Mouse (Mus musculus) heart, embryonic 16.5 days (tissue): ENCODE data around the gene Gm2431. TPM values are rescaled to one million over a fixed set of nuclear protein-coding genes. Genes with fewer than 3 reads are reported as not detected.
A peak's percentile ranks its signal among the peaks of the same experiment; 100 is the strongest.
"Not testable (repeated sequence)": the region's sequence is repeated elsewhere in the genome, so short reads cannot be mapped to it uniquely, and the experiment has no call there.

ENCODE experiments used
- ATAC-seq: fragments of 200-750 bp; cut with Nextera tagmentation; replicated peaks from 2 replicates; pipeline ENCODE4 v1.8.0; 2017; ENCODE audit warnings: moderate number of reproducible peaks; ENCODE audit not compliant: insufficient read depth, low FRiP score; ENCODE audit errors: extremely low read depth
- H3K27ac ChIP-seq: fragments of 300-500 bp; sonication (generic); 2 replicates; pipeline ENCODE4 v1.5.1; 2014; ENCODE audit warnings: mild to moderate bottlenecking, low read length, control low read depth, moderate library complexity
- H3K27me3 ChIP-seq: fragments of 300-500 bp; sonication (generic); 2 replicates; pipeline ENCODE4 v1.6.1; 2014; ENCODE audit warnings: low read length, mixed read lengths; ENCODE audit not compliant: control insufficient read depth, insufficient read depth
- H3K36me3 ChIP-seq: fragments of 300-500 bp; sonication (generic); 2 replicates; pipeline ENCODE4 v1.6.1; 2014; ENCODE audit not compliant: control insufficient read depth, insufficient read depth
- H3K4me1 ChIP-seq: fragments of 300-500 bp; sonication (generic); 2 replicates; pipeline ENCODE4 v1.6.1; 2014; ENCODE audit warnings: low read length, mixed read lengths; ENCODE audit not compliant: control insufficient read depth, insufficient read depth
- H3K4me2 ChIP-seq: fragments of 300-500 bp; sonication (generic); 2 replicates; pipeline ENCODE4 v1.6.1; 2014; ENCODE audit warnings: low read depth, mild to moderate bottlenecking, control low read depth, low read length
- H3K4me3 ChIP-seq: fragments of 300-500 bp; sonication (generic); 2 replicates; pipeline ENCODE4 v1.5.1; 2014; ENCODE audit warnings: mild to moderate bottlenecking, control low read depth, low read length
- H3K9ac ChIP-seq: fragments of 300-500 bp; sonication (generic); 2 replicates; pipeline ENCODE4 v1.6.1; 2014; ENCODE audit warnings: low read length, control low read depth
- H3K9me3 ChIP-seq: fragments of 300-500 bp; sonication (generic); replicated peaks from 2 replicates; pipeline ENCODE4 v1.6.1; 2016; ENCODE audit warnings: low read length; ENCODE audit not compliant: control insufficient read depth
- WGBS: fragments of 180-500 bp; shearing (Covaris S2); extraction: QIAGEN DNeasy Blood & Tissue Kit; methylation state at CpG from one replicate; pipeline ENCODE4 v1.1.7; 2014; 5-methylcytosine and 5-hydroxymethylcytosine counted together
- polyA plus RNA-seq: library from polyadenylated mRNA; unstranded; fragments of >200 nt; fragmentation: Nextera tagmentation; extraction: Ambion mirVana; gene quantifications from 2 replicates; pipeline ENCODE4 v1.2.1, GENCODE M21; 2015

Gene Gm2431
- polyA plus RNA-seq, 1 experiment from 2014 or later = not detected

DNA sequence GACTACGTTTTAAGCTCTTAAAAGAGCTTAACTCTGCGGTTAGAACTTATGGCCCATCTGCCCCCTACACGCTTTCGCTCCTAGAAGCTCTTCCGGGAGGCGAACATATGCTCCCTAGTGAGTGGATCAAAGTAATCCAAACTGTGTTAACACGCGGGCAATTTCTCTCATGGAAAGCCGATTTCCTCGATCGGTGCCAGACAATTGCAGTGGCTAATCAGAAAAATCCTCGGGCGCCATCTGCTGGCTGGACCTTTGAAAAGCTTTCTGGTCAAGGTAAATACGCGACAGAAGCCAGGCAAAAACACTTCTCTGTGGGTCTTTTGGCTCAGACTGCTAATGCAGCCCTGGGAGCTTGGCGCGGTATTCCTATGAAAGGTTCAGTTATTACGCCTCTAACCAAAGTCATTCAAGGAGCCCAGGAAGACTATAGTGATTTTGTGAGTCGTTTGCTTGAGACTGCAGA, 26.5 kb upstream of the Gm2431 start:
- WGBS = under 1% methylated on average over 19 of the region's 19 CpGs
- Histone ChIP-seq H3K27ac (peak overlapping the region; percentile 84), H3K4me3 (peak overlapping the region; percentile 79), H3K9ac (peak overlapping the region; percentile 77), H3K9me3 (no peaks in the 10 kb centered on the region), H3K36me3 (no peaks in the 10 kb centered on the region), H3K4me2 (peak overlapping the region; percentile 79), H3K27me3 (peaks cover 2% of the 10 kb centered on the region; the same call in 1 of the 2 replicates), H3K4me1 (peaks cover 17% of the 10 kb centered on the region)
- peak; percentile 71 for ATAC-seq

DNA sequence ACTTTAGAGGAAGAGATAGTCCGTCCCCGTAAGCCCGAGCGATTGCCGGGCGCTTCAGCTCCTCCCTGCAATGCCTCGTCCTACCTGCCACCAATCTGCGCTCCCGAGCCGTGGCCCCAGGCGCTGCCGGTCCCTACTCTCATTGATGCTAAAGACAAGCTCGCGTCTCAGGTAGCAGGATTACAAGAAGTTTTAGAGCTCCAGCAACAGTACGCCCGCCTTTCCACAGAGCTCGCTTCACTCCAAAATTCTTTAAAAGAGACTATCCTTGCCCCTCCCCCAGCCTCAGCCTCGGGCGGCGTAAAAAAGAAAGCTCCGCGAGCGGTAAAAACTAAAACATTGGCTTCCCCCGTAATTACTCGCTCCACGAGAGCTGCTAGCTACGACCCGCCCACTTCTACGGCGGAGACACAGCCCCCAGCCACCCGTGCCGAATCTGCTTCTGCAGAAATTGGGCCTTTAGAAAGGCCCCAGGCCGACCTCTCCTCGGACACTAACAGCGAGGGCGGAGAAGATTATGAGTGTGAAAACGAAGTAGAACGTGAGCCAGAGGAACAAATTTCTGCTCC, 26.0 kb upstream of the Gm2431 start:
- Histone ChIP-seq H3K9ac (peak overlapping the region; percentile 77), H3K36me3 (no peaks in the 10 kb centered on the region), H3K4me3 (peak overlapping the region; percentile 79), H3K27me3 (peaks cover 2% of the 10 kb centered on the region; the same call in 1 of the 2 replicates), H3K4me1 (peaks cover 17% of the 10 kb centered on the region), H3K4me2 (peak overlapping the region; percentile 79), H3K9me3 (no peaks in the 10 kb centered on the region), H3K27ac (peak overlapping the region; percentile 84)
- under 1% methylated on average over 38 of the region's 38 CpGs for WGBS
- peak; percentile 63; the same call in 1 of the 2 replicates for ATAC-seq

DNA sequence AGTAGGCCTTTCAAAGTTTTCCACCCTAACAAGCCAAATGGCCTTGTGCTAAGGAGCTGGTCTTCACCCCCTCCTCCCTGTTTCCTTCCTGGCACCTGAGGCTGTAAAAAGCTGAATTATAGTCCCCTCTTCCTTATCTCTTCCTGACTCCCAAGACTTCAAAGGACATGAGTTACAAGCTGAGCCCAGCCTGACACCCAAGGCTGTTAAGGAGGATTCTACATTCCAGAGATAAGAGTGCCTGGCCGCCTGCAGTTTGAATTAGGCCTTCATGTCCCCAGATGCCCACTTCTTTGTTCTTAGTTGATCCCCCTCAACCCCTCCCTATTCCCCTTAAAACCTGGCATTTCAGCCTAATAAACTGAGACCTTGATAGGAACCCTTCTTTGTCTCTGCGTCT, 24.7 kb upstream of the Gm2431 start:
- H3K36me3 ChIP-seq, H3K4me2 ChIP-seq, H3K9me3 ChIP-seq, H3K27ac ChIP-seq, H3K4me3 ChIP-seq, ATAC-seq, H3K27me3 ChIP-seq, H3K9ac ChIP-seq: not testable (repeated sequence)
- peaks cover 17% of the 10 kb centered on the region for H3K4me1 ChIP-seq
- WGBS = 27% methylated on average over 2 of the region's 2 CpGs

DNA sequence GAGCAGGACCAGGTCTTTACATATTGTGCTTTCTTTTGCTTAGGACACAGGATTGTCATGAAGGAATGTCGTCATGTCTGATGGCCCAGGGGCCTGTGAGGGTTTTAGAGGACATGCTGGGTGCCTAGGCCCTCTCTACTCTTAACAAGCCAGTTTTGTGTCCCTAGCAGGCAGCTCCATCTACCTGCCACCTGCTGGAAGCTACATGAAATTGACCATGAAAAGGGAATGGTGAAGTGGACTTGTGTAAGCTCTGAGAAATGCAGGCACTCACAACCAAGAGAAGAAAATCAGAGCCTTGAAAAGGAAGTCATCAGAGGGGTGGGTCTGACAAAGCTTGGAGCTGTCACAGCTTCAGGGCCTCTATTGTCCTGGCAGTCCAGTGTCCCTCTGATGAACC, 21.1 kb upstream of the Gm2431 start:
- peaks cover 10% of the 10 kb centered on the region; the same call in 1 of the 2 replicates for H3K4me1 ChIP-seq
- not testable (repeated sequence) for H3K4me3 ChIP-seq, H3K9ac ChIP-seq, H3K27ac ChIP-seq, H3K9me3 ChIP-seq, H3K4me2 ChIP-seq, H3K36me3 ChIP-seq, ATAC-seq, H3K27me3 ChIP-seq
- WGBS = 76% methylated on average over 1 of the region's 1 CpGs

DNA sequence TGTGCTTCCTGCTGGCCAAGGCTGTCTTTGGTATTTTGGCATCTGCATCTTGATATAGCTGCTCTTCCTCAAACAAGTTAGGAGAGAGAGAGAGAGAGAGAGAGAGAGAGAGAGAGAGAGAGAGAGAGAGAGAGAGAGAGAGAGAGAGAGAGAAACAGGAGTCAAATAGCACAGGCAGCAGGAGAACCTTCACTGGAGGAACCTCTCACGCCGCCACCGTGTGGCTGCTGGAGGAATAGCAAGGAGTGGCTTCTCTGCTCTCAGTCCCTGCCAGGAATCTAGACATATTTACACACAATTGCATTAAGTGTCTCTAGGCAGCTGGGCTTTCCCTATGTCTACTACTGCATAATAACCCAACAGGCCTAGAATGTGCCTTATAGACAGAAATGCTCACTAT, 20.0 kb upstream of the Gm2431 start:
- not testable (repeated sequence) for H3K36me3 ChIP-seq, H3K4me3 ChIP-seq, H3K27ac ChIP-seq, H3K4me2 ChIP-seq, H3K4me1 ChIP-seq, H3K9ac ChIP-seq, ATAC-seq, H3K27me3 ChIP-seq, H3K9me3 ChIP-seq
- WGBS = 0% methylated on average over 3 of the region's 3 CpGs

DNA sequence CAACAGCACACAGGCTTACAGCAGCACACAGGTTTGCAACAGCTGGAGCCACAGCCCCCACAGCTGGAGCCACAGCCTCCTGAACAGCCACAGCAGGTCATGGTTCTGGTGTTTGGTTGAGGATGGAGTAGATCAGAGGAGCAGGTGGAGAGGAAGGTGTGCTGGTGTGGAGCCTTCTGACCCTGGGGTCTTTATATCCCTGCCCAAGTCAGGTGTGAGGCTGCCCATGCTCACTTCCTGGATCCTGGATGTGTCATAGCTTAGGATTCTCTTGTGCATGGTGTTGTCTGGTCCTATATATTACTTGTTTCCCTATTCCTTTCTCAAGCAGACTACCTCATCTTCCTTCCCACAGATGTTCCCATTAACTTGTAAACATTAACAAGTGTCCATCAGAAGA, 16.1 kb upstream of the Gm2431 start, which contains the start of gene Gm4559:
TSS of gene Gm4559 (minus strand) at position 101 of the 400 bp plus-strand sequence.
- ATAC-seq, H3K4me3 ChIP-seq, H3K27me3 ChIP-seq, H3K36me3 ChIP-seq, H3K9ac ChIP-seq, H3K4me1 ChIP-seq, H3K27ac ChIP-seq, H3K9me3 ChIP-seq, H3K4me2 ChIP-seq: not testable (repeated sequence)

DNA sequence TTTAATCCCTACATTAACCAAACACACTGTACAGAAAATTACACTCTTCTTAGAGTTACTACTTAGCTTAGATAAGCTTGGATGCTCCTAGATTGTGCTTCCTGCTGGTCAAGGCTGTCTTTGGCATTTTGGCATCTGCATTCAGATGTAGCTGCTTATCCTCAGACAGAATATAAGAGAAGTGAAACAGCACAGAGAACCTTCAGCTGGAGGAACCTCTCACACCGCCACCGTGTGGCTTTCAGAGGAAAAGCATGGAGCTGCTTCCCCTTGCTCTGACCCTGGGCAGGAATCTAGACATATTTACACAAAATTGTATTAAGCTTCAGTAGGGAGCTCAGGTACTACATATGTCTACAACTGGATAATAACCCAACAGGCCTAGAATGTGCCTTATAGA, 2.6 kb downstream of the Gm2431 start:
- WGBS = 0% methylated on average over 2 of the region's 2 CpGs
- ATAC-seq = no peak

DNA sequence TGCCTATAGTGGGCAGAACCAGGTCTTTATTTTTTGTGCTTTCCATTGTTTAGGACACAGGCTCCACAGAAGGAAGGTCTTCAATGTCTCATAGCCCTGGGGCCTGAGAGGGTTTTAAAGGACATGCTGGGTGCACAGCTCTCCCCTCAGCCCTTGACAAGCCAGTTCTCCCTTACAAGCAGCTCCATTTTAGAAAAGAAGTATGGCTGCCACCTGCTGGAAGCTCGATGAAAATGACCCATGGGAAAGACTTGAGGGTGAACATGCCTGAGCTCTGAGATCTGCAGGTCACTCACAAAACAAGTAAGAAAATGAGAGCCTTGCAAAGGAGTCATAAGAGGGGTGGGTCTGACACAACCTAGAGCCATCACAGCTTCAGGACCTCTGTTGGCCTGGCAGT, 8.3 kb downstream of the Gm2431 start:
- Histone ChIP-seq H3K36me3 (no peaks in the 10 kb centered on the region), H3K27me3 (0 out of 2 replicates have a peak, but pooled peaks cover 2% of the 10 kb centered on the region), H3K9me3 (no peaks in the 10 kb centered on the region), H3K4me2 (no peak overlapping the region), H3K27ac (no peak overlapping the region), H3K9ac (no peak overlapping the region), H3K4me1 (no peaks in the 10 kb centered on the region), H3K4me3 (no peak overlapping the region)
- WGBS = 2% methylated on average over 1 of the region's 1 CpGs
- ATAC-seq = no peak

More for the DNA sequence above, 2.6 kb downstream of the Gm2431 start:
- Histone ChIP-seq H3K36me3 (no peaks in the 10 kb centered on the region), H3K9ac (no peak overlapping the region), H3K4me2 (no peak overlapping the region), H3K4me3 (no peak overlapping the region), H3K27ac (no peak overlapping the region), H3K27me3 (0 out of 2 replicates have a peak, but pooled peaks cover 2% of the 10 kb centered on the region), H3K4me1 (no peaks in the 10 kb centered on the region), H3K9me3 (no peaks in the 10 kb centered on the region)

DNA sequence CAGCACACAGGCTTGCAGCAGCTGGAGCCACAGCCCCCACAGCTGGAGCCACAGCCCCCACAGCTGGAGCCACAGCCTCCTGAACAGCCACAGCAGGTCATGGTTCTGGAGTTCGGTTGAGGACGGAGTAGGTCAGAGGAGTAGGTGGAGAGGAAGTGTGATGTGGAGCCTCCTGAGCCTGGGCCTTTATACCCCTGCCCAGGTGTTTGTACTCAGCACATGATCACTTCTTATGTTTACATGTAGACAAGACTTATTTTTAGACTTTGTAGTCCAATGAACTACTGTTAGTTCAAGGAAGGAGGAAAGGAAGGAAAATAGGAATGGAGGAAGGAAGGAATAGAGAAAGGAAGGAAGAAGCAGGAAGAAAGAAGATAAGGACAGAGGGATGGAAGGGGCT, 17.2 kb downstream of the Gm2431 start, which contains the start of gene Gm40460:
TSS of gene Gm40460 (minus strand) at position 101 of the 400 bp plus-strand sequence.
- H3K9ac ChIP-seq = no peak within 1 kb of the TSS
- WGBS = 28% methylated on average over 2 of the region's 2 CpGs
- no peak within 1 kb of the TSS for H3K4me2 ChIP-seq
- no peaks in the 10 kb centered on the region for H3K4me1 ChIP-seq
- 0 out of 2 replicates have a peak, but pooled peaks cover 2% of the 10 kb centered on the region for H3K27me3 ChIP-seq
- H3K4me3 ChIP-seq = no peak within 1 kb of the TSS
- H3K9me3 ChIP-seq = peaks cover 2% of the 10 kb centered on the region; the same call in 1 of the 2 replicates
- no peak for ATAC-seq
- H3K36me3 ChIP-seq = no peaks in the 10 kb centered on the region
- no peak within 1 kb of the TSS for H3K27ac ChIP-seq
